Mouse (Mus musculus) ES-E14 (cell line): ENCODE measurements at regions not wholly inside any gene's neighbourhood (a gene's known extent, or its start where the extent isn't known, plus 50 kb on each side); places are given as distances from the start of the nearest gene placed in this dataset.

Experiments
- CHD2 ChIP-seq: IDR thresholded peaks from 2 replicates; pipeline ENCODE4 v1.6.1; 2014; ENCODE audit warnings: mild to moderate bottlenecking, low read depth, low read length, inconsistent platforms
- HCFC1 ChIP-seq: IDR thresholded peaks from 2 replicates; pipeline ENCODE4 v1.6.1; 2012; ENCODE audit warnings: low read length, inconsistent platforms, borderline replicate concordance; ENCODE audit not compliant: insufficient read depth
- MAFK ChIP-seq: IDR thresholded peaks from 2 replicates; pipeline ENCODE4 v1.6.1; 2014; ENCODE audit warnings: mild to moderate bottlenecking, low read depth, low read length, inconsistent platforms; ENCODE audit not compliant: insufficient read depth
- ZC3H11A ChIP-seq: IDR thresholded peaks from 2 replicates; pipeline ENCODE4 v1.6.1; 2012; ENCODE audit warnings: low read depth, mild to moderate bottlenecking, inconsistent platforms, low read length, borderline replicate concordance
- ZNF384 ChIP-seq: IDR thresholded peaks from 2 replicates; pipeline ENCODE4 v1.6.1; 2012; ENCODE audit warnings: low read depth, low read length, inconsistent platforms

DNA sequence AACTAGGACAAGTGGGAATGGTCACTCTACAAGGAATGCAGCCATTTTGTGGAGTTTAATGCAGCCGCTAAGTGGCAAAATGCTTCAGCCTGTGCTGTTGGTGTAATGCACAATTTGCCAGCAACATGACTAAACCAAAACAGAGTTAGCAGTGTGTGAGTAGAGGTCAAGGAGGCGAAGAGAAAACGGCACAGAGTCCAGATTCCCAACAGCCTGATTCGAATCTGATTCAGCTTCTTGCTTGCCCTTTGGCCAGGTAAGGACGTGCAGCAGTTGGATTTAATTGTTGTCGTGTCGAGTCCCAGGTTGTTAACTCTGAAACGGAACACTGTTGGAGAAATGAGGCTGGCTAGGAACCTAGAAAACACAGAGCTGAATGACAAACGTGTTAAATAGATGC, 518.1 kb upstream of the Mon1b start:
- TF ChIP-seq MAFK (no peak), ZC3H11A (no peak), CHD2 (no peak), HCFC1 (no peak), ZNF384 (no peak)
